Mouse (Mus musculus) megakaryocyte, adult 5-6 weeks (primary cell): ENCODE results near the gene Fam228b. TPM values are rescaled to one million over a fixed set of nuclear protein-coding genes. Genes with fewer than 3 reads are reported as not detected.

ENCODE experiments used
- total RNA-seq, 2 experiments: library from RNA; stranded (forward) in 1 of 2; stranded (reverse) in 1 of 2; fragments of 153-499, 151-499 nt in 1 of 2; fragments of 221-1000, 200-1000 nt in 1 of 2; gene quantifications; 2 replicates each; pipeline versions ENCODE4 v1.2.3 to v1.2.4; 2015 to 2017

Fam228b gene
- total RNA-seq, 2 experiments from 2014 or later, result not detected

Other genes starting within 250 kb of the Fam228b start
- gene Itsn2, start 176.6 kb downstream of the Fam228b start, total RNA-seq (2015), result 94.6 and 113 TPM in 2 replicates
- 201 and 212 TPM in 2 replicates for gene Itsn2, start 176.6 kb downstream of the Fam228b start, total RNA-seq (2017)
- not detected in 2 replicates for gene Gm3625, start 176.3 kb downstream of the Fam228b start, total RNA-seq (2015)
- gene Gm3625, start 176.3 kb downstream of the Fam228b start, total RNA-seq (2017), result not detected in 2 replicates
- not detected in 2 replicates for gene Fam228a, start 30.8 kb downstream of the Fam228b start, total RNA-seq (2015)
- not detected in 2 replicates for gene Fam228a, start 30.8 kb downstream of the Fam228b start, total RNA-seq (2017)
- 0.11 TPM in 1 of 2 replicates, not detected in the other for gene Pfn4, start 245 bp downstream of the Fam228b start, total RNA-seq (2015)
- gene Pfn4, start 245 bp downstream of the Fam228b start, total RNA-seq (2017), result not detected in 2 replicates
- gene Sf3b6, start 48.3 kb upstream of the Fam228b start, total RNA-seq (2015), result 220 and 242 TPM in 2 replicates
- gene Sf3b6, start 48.3 kb upstream of the Fam228b start, total RNA-seq (2017), result 122 and 137 TPM in 2 replicates
- gene Fkbp1b, start 72.3 kb upstream of the Fam228b start, total RNA-seq (2015), result 58.3 and 64.7 TPM in 2 replicates
- 40.8 and 49.7 TPM in 2 replicates for gene Fkbp1b, start 72.3 kb upstream of the Fam228b start, total RNA-seq (2017)
- gene Wdcp, start 74.0 kb upstream of the Fam228b start, total RNA-seq (2015), result 17.6 and 24.2 TPM in 2 replicates
- gene Wdcp, start 74.0 kb upstream of the Fam228b start, total RNA-seq (2017), result 4.3 and 12.0 TPM in 2 replicates
- gene Mfsd2b, start 105.1 kb upstream of the Fam228b start, total RNA-seq (2015), result 0.40 and 3.2 TPM in 2 replicates
- 0.81 and 1.2 TPM in 2 replicates for gene Mfsd2b, start 105.1 kb upstream of the Fam228b start, total RNA-seq (2017)
- 9.1 and 10.9 TPM in 2 replicates for gene Ubxn2a, start 138.4 kb upstream of the Fam228b start, total RNA-seq (2015)
- gene Ubxn2a, start 138.4 kb upstream of the Fam228b start, total RNA-seq (2017), result 18.6 and 22.8 TPM in 2 replicates
- 79.0 and 90.2 TPM in 2 replicates for gene Atad2b, start 148.1 kb upstream of the Fam228b start, total RNA-seq (2015)
- 56.8 and 63.5 TPM in 2 replicates for gene Atad2b, start 148.1 kb upstream of the Fam228b start, total RNA-seq (2017)